Mouse (Mus musculus) cerebellum, adult 2 months (tissue): ENCODE data around the gene Grin2d. TPM values are rescaled to one million over a fixed set of nuclear protein-coding genes. Genes with fewer than 3 reads are reported as not detected.

Source experiments
- DNase-seq, 2 experiments: peaks; one replicate each; pipeline ENCODE4 v3.0.0; 2021
- H3K27ac ChIP-seq: fragments of 200-500 bp; 2 replicates; pipeline ENCODE4 v1.5.1; 2012; ENCODE audit warnings: low read length, control low read depth, inconsistent platforms; ENCODE audit not compliant: insufficient read depth
- H3K27me3 ChIP-seq: fragments of 200-500 bp; 2 replicates; pipeline ENCODE4 v1.6.1; 2012; ENCODE audit warnings: inconsistent platforms, mild to moderate bottlenecking, low read length, moderate library complexity; ENCODE audit not compliant: control insufficient read depth, insufficient read depth
- H3K4me1 ChIP-seq: fragments of 200-500 bp; 2 replicates; pipeline ENCODE4 v1.6.1; 2011; ENCODE audit warnings: low read length; ENCODE audit not compliant: control insufficient read depth, insufficient read depth
- H3K4me3 ChIP-seq: fragments of 200-500 bp; replicated peaks from 2 replicates; pipeline ENCODE3; 2011; ENCODE audit warnings: mild to moderate bottlenecking, low read depth, low read length, control low read depth; ENCODE audit not compliant: insufficient read depth
- CTCF ChIP-seq: fragments of 200-500 bp; IDR thresholded peaks from 2 replicates; pipeline ENCODE4 v1.5.1; 2011; ENCODE audit warnings: low read depth, mild to moderate bottlenecking, control low read depth, low read length, moderate library complexity, borderline replicate concordance; ENCODE audit not compliant: insufficient read depth
- POLR2A ChIP-seq: fragments of 200-500 bp; IDR thresholded peaks from 2 replicates; pipeline ENCODE4 v1.6.1; 2011; ENCODE audit warnings: low read length, control low read depth, borderline replicate concordance; ENCODE audit not compliant: insufficient read depth
- WGBS: fragments of 180-500 bp; shearing (Covaris S2); methylation state at CpG from one replicate; pipeline ENCODE4 v1.1.7; 2018; 5-methylcytosine and 5-hydroxymethylcytosine counted together
- polyA plus RNA-seq: library from polyadenylated mRNA; depleted of rRNA; stranded (reverse); fragments of >200 nt; gene quantifications from 2 replicates; pipeline ENCODE4 v1.2.3, GENCODE M21; 2012

Grin2d gene
- polyA plus RNA-seq, 1 experiment, result 16.4 TPM

DNA sequence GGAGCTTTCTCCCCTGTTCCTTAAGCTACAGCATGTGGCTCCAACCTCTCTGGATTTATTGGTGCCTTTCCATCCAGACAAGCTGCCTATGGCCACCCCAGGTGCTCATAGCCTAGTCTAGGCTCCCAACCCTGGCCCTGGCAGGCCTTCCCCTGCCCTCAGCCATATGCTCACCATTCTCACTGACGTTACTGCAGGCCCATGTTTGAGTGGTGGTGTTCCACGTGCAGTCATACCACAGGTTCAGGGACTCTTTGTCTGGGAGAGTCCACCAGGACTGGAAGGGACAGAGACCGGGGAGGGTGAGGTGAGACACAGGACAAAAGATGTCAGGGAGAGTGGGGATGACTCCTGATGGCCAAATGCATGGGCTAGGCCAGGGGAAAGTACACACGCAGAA lies 41.6 kb upstream of the Grin2d start:
- WGBS, result 48% methylated on average over 4 of the region's 4 CpGs
- TF ChIP-seq POLR2A, result no peak
- no peak for TF ChIP-seq CTCF
- no peak overlapping the region for H3K27ac ChIP-seq
- H3K27me3 ChIP-seq, result no peaks in the 10 kb centered on the region
- no peak overlapping the region for H3K4me3 ChIP-seq
- no peak for DNase-seq
- H3K4me1 ChIP-seq, result no peaks in the 10 kb centered on the region

- H3K4me3 ChIP-seq, result no peak overlapping the region
- 67% methylated on average over 14 of the region's 14 CpGs for WGBS
- no peaks in the 10 kb centered on the region for H3K4me1 ChIP-seq
- DNase-seq, result no peak
- no peak overlapping the region for H3K27ac ChIP-seq
- TF ChIP-seq CTCF, result peak; percentile 36
- TF ChIP-seq POLR2A, result no peak
- no peaks in the 10 kb centered on the region for H3K27me3 ChIP-seq
Measured at GRCm38 (mm10) chr7:45919083-45919671, 41.0 kb upstream of the Grin2d start.

DNA sequence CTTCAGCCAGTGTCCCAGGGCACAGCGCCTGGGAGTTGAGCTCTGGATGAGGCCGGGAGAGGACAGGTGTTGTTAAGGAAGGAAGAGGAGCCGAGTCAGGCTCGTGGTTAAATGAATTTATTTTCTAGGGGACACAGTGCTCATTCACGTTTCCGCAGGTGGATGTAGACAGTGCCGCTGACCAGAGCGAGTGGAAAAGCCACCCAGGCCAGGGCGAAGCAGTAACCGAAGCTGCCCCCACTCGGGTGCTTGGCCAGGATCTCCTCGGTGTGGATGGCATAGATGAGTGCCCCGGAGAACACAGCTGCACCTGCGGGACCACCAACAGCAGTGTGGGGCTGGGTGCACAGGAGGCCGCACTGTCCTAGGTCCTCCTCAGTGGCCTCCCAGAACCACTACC lies 39.7 kb upstream of the Grin2d start:
- Histone ChIP-seq H3K27me3 (no peaks in the 10 kb centered on the region), H3K4me1 (no peaks in the 10 kb centered on the region), H3K4me3 (no peak overlapping the region), H3K27ac (no peak overlapping the region)
- no peak for DNase-seq
- WGBS, result 58% methylated on average over 15 of the region's 15 CpGs
- TF ChIP-seq POLR2A, result no peak
- TF ChIP-seq CTCF, result no peak

DNA sequence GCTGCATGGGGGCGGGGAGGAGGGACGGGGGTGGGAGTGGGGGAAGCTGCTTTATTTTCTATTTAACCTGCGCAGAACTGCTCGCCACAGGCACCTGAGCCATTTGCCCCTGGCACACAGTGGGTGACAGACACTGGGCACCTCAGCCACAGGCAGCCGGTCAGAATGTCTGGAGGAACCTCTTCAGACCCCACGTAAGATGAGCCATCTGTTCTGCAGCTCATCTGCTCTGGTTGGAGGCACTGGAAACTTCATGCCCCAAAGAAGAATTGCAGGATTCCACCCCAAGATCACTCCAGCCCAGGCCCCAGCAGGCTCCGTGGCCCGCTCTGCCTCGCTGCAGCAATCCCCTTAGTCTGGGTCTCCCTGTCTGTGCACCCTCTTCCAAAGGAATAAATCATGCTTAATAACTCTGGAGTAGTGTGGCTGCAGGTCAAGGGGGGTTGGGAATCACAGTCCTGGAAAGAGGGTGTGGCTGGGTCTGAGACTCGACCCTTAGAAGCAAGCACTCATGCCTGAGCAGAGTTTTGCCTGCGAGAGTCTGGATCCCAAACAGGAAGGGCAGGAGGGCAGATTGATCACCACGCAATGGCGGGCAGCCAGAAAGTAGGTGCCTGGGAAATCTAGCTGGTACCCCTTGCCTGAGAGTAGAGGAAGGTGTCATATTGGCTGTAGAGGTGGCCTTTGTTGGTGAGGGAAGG lies 39.0 kb upstream of the Grin2d start:
- no peaks in the 10 kb centered on the region for H3K27me3 ChIP-seq
- H3K27ac ChIP-seq, result no peak overlapping the region
- 44% methylated on average over 13 of the region's 13 CpGs for WGBS
- no peaks in the 10 kb centered on the region for H3K4me1 ChIP-seq
- no peak for DNase-seq
- no peak for TF ChIP-seq CTCF
- no peak overlapping the region for H3K4me3 ChIP-seq

DNA sequence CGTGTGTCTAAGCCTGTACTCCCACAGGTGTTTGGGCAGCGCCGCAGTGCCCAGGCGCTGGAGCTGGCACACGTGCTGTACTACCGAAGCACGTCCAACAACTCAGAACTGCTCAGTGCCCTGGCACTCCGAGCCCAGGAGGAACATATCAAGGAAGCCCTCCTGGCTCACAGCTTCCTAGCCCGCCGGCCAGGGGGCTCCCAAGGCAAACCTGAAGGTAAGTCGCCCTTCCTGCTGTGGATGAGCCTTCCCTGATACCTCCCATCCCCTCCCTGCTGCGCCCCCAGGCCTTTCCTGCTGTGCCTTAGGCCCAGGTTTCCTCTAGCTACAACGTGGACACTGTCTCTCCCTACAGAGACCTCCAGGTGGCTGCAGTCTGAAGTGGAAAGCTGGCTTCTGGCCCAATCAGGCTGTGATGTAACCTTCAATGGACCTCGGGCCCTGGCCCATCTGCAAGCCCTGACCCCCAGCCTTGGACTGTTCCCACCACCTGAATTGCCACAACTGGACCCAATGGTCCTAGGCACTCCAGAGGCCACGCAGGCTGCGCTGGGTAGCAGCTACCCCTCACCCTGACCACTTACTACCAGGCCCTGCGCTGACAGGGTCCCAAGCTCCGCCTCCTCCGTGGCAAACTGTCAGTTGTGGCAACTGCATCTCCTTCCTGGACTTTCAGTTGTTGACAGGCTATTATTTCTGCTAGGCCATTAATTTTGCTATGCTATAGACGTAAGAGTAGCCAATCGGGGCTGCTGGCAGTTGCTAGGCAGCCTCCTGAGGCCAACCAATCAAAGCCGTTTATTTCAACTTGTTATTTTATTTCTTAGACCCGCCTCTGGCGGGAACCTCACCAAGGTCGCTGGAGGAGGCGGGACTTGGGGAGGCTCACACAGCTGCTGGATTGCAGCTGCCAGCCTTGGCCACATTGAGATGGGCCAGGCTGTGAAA lies 38.2 kb upstream of the Grin2d start:
- no peaks in the 10 kb centered on the region for H3K27me3 ChIP-seq
- TF ChIP-seq POLR2A (no peak), CTCF (no peak)
- WGBS, result 34% methylated on average over 26 of the region's 26 CpGs

DNA sequence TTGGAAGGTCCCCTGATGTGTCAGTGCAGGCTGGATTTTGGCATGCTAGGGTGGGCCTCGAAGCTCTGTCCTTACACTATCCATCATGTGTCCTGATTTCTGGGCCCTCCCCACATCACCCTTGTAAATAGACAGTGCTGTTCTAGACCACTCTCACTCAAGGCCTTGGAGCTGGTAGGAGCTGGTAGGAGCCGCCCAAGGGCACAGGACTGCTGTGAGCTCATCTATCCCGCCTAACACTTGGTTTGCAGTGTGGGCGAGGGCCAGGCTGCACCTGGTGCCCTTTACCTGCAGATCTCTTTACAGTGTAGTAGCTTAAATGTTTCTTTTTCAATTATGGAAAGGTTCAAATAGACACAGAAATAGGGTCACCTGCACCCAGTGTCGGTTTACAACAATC lies 36.8 kb upstream of the Grin2d start:
- Histone ChIP-seq H3K4me1 (no peaks in the 10 kb centered on the region), H3K27ac (no peak overlapping the region), H3K27me3 (no peaks in the 10 kb centered on the region), H3K4me3 (no peak overlapping the region)
- 87% methylated on average over 5 of the region's 5 CpGs for WGBS
- TF ChIP-seq CTCF (no peak), POLR2A (no peak)
- DNase-seq, result no peak

More for the DNA sequence above, 38.2 kb upstream of the Grin2d start:
- peak in 1 of 2 experiments; percentile 27 for DNase-seq
- Histone ChIP-seq H3K4me1 (no peaks in the 10 kb centered on the region), H3K4me3 (peak overlapping the region; percentile 11), H3K27ac (peak overlapping the region; percentile 10; the same call in 1 of the 2 replicates)

GRCm38 (mm10) chr7:45914067-45914466 lies 35.9 kb upstream of the Grin2d start:
- Histone ChIP-seq H3K27me3 (no peaks in the 10 kb centered on the region), H3K4me3 (no peak overlapping the region), H3K27ac (no peak overlapping the region), H3K4me1 (no peaks in the 10 kb centered on the region)
- TF ChIP-seq CTCF (no peak), POLR2A (no peak)
- WGBS, result 79% methylated on average over 6 of the region's 6 CpGs
- no peak for DNase-seq

DNA sequence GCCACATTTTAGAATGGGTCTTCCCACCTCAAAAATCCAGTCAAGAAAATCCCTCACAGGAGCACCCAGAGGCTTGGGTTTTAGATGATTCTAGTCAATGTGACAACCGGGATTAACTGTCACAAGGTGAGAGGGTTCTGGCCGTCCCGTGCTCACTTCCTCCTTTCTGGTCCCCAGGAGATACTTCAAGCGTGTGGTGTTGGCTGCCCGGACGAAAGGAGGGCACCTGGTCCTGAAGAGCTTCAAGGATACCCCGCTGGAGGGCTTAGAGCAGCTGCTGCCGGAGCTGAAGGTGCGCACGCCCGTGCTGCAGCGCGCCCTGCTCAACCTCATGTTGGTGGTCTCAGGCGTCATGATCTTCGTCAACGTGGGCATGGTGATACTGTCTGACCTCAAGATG lies 31.0 kb upstream of the Grin2d start:
- TF ChIP-seq POLR2A (no peak), CTCF (no peak)
- DNase-seq, result no peak
- Histone ChIP-seq H3K27ac (no peak overlapping the region), H3K4me1 (no peaks in the 10 kb centered on the region), H3K4me3 (no peak overlapping the region), H3K27me3 (no peaks in the 10 kb centered on the region)
- WGBS, result 95% methylated on average over 16 of the region's 16 CpGs
